Mouse (Mus musculus) heart, embryonic 10.5 days (tissue): Measurements from ENCODE around the gene Mrps33. TPM values are rescaled to one million over a fixed set of nuclear protein-coding genes. Genes with fewer than 3 reads are reported as not detected.

Experiments
- DNase-seq: peaks from one replicate; pipeline ENCODE4 v3.0.0-alpha.2; 2017; ENCODE audit warnings: low spot score
- H3K27ac ChIP-seq: fragments of 300-500 bp; sonication (generic); 2 replicates; pipeline ENCODE4 v1.5.1; 2016; ENCODE audit warnings: mild to moderate bottlenecking
- H3K27me3 ChIP-seq: fragments of 300-500 bp; sonication (generic); 2 replicates; pipeline ENCODE4 v1.6.1; 2016; ENCODE audit warnings: mild to moderate bottlenecking; ENCODE audit not compliant: poor library complexity, insufficient read depth, severe bottlenecking
- H3K36me3 ChIP-seq: fragments of 300-500 bp; sonication (generic); 2 replicates; pipeline ENCODE4 v1.6.1; 2016; ENCODE audit warnings: mild to moderate bottlenecking, moderate library complexity
- H3K4me1 ChIP-seq: fragments of 300-500 bp; sonication (generic); 2 replicates; pipeline ENCODE4 v1.6.1; 2016; ENCODE audit warnings: mild to moderate bottlenecking
- H3K4me3 ChIP-seq: fragments of 300-500 bp; sonication (generic); 2 replicates; pipeline ENCODE4 v1.5.1; 2016; ENCODE audit warnings: mild to moderate bottlenecking, moderate library complexity
- H3K9me3 ChIP-seq: fragments of 300-500 bp; sonication (generic); 2 replicates; pipeline ENCODE4 v1.6.1; 2016; ENCODE audit warnings: mild to moderate bottlenecking, moderate library complexity
- WGBS: fragments of 180-500 bp; shearing (Covaris S2); methylation state at CpG from one replicate; pipeline ENCODE4 v1.1.7; 2016; 5-methylcytosine and 5-hydroxymethylcytosine counted together
- polyA plus RNA-seq: library from polyadenylated mRNA; unstranded; fragments of >200 nt; fragmentation: Nextera tagmentation; extraction: Ambion mirVana; gene quantifications from 2 replicates; pipeline ENCODE4 v1.2.1, GENCODE M21; 2016

Mrps33 gene
- polyA plus RNA-seq, 1 experiment from 2014 or later, result 184 TPM

DNA sequence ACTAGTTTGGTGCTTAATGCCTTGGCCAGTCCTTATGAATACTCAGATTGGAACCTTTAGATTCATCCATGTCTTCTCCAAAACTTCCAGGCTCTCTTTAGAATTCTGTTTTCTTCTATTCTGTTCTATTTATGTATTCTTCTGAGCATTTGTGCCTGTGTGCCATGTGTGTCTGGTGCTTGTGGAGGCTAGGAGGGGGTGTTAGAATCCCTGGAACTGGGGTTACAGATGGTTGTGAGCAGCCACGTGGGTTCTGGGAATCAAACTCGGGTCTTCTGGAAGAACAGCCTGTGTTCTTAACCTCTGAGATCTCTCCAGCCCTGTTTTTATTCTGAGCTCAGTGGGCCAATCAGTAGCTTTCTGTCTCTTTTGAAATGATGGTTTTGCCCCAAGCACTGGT, 13.7 kb downstream of the Mrps33 start:
- 75% methylated on average over 2 of the region's 2 CpGs for WGBS
- Histone ChIP-seq H3K4me1 (no peaks in the 10 kb centered on the region), H3K27me3 (no peaks in the 10 kb centered on the region), H3K36me3 (peaks cover 21% of the 10 kb centered on the region), H3K9me3 (peaks cover 5% of the 10 kb centered on the region; the same call in 1 of the 2 replicates), H3K4me3 (no peak overlapping the region), H3K27ac (no peak overlapping the region)
- no peak for DNase-seq

DNA sequence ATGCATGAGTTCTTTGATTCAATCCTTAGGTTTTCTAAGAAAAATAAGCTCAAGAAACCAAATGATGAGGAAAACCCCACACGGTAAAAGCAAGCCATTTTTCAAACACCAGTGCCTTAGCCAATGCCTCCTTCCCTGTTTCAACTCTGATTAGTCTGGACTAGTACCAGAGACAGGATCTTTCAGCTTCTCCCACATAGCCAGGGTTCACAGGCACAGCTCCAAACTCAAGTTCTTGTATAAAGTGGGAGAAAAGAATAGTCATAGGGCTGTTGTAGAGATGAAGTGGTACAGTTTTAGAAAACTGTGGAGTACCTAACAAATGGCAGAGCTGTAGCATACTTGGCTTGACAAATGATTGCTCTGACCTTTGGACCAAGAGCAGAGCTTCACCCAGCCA, 14.6 kb downstream of the Mrps33 start:
- Histone ChIP-seq H3K4me3 (no peak overlapping the region), H3K27me3 (no peaks in the 10 kb centered on the region), H3K27ac (no peak overlapping the region), H3K36me3 (peaks cover 14% of the 10 kb centered on the region), H3K9me3 (peaks cover 5% of the 10 kb centered on the region; the same call in 1 of the 2 replicates), H3K4me1 (no peaks in the 10 kb centered on the region)
- DNase-seq, result no peak
- WGBS, result 81% methylated on average over 1 of the region's 1 CpGs

DNA sequence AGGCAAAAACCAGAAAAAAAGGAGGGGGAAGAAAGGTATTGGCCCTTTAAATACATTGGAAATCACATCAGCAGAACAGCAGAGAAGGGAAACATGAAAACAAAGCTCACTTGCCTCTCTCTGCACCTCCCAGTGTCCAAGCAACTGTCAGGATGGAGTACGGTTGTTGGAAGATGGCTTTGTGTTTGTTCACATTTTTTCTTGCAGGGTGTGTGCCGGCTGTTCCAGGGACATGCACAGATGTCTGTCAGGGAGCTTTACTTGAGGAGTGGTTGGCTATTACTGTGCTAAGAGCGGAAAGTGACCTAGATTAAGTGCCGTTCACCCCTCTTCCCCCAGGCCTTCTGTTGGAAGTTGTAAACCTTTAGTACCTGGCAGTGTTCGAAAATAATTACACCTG, 19.0 kb downstream of the Mrps33 start:
- 72% methylated on average over 5 of the region's 5 CpGs for WGBS
- Histone ChIP-seq H3K4me3 (no peak overlapping the region), H3K9me3 (no peaks in the 10 kb centered on the region), H3K36me3 (no peaks in the 10 kb centered on the region), H3K27me3 (no peaks in the 10 kb centered on the region), H3K4me1 (0 out of 2 replicates have a peak, but pooled peaks cover 5% of the 10 kb centered on the region), H3K27ac (no peak overlapping the region)
- no peak for DNase-seq

DNA sequence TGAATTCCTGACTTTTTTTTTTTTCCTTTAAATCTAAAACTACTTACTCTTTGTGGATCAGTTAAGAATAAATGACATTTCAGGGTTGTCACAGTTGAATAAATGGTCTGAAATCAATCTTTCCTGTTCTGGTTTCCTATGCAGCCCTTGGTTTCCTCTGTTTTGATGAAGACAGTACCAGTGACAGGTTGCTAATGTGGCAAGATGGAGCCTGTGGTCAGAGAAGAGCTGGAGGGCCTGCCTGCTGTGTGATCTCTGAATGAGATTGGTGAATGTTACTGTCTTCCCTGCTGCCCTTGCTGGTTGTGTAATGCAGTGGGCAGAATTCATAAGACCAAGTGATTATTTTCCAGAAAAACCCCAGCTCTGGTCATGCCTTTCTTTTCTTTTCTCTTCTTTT, 22.4 kb downstream of the Mrps33 start:
- Histone ChIP-seq H3K4me1 (0 out of 2 replicates have a peak, but pooled peaks cover 5% of the 10 kb centered on the region), H3K27me3 (no peaks in the 10 kb centered on the region), H3K4me3 (no peak overlapping the region), H3K27ac (no peak overlapping the region), H3K9me3 (no peaks in the 10 kb centered on the region), H3K36me3 (no peaks in the 10 kb centered on the region)
- no peak for DNase-seq

DNA sequence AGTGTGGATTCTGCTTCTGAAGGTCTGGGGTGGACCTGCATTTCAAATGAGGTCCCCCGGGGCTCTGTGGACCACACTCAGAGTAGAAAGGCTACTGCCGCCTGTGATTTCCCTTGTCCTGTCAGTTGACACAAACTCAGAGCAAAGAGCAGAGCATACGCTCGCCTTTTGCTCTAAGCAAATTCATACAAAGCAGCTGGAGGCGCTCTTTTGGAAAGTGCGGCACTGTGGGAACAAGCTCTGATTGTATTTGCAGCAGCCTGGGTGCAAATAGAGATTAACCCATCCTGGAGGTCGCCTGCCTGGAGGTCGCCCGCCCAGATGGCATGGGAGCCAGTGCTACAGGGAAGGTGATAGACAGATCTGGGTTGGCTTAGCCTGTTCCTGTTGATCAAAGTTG, 23.0 kb downstream of the Mrps33 start:
- Histone ChIP-seq H3K36me3 (no peaks in the 10 kb centered on the region), H3K4me1 (0 out of 2 replicates have a peak, but pooled peaks cover 5% of the 10 kb centered on the region), H3K9me3 (no peaks in the 10 kb centered on the region), H3K27me3 (no peaks in the 10 kb centered on the region), H3K4me3 (peak overlapping the region; percentile 8; the same call in 1 of the 2 replicates), H3K27ac (no peak overlapping the region)
- no peak for DNase-seq
- WGBS, result 14% methylated on average over 9 of the region's 9 CpGs

DNA sequence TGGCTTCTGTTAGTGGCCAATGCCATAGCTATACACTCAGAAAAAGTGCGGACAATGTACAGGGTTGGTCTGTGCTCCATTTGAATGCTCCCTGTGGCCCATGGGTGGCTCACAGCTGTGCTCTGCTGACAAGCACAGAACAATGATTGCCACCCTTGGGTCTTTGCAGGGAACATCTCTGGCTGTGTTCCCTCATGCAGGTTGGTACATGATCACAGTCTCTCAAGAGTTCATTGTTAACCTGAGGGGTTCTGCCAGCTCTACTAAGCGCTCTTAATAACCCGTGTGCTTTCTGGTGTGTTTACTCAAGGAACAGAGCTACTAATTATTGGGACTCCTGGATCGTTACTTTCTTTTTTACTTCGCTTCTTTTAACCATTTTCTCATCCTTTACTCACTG, 24.8 kb downstream of the Mrps33 start:
- no peak overlapping the region for H3K27ac ChIP-seq
- no peak for DNase-seq
- WGBS, result 83% methylated on average over 5 of the region's 5 CpGs
- no peaks in the 10 kb centered on the region for H3K36me3 ChIP-seq
- H3K27me3 ChIP-seq, result no peaks in the 10 kb centered on the region
- no peaks in the 10 kb centered on the region for H3K9me3 ChIP-seq
- peaks cover 20% of the 10 kb centered on the region for H3K4me1 ChIP-seq
- H3K4me3 ChIP-seq, result no peak overlapping the region

DNA sequence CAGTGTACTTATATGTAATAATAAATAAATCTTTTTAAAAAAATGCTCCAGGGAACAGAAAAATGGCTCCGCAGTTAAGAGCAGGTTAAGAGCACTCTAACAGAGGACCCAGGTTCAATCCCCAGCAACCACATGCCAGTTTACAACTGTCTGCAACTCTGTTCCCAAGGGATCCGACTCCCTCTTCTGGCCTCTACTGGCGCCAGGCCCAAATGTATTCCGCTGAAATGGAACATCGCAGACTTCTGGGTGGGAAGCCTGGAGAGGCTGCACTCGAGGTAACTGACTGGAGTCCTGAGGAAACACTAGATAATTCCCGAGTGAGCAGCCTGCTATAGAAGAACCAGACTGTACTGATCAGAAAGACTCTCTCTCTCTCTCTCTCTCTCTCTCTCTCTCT, 27.3 kb downstream of the Mrps33 start:
- H3K36me3 ChIP-seq, result no peaks in the 10 kb centered on the region
- no peaks in the 10 kb centered on the region for H3K9me3 ChIP-seq
- 69% methylated on average over 7 of the region's 7 CpGs for WGBS
- no peak for DNase-seq
- H3K27ac ChIP-seq, result no peak overlapping the region
- peaks cover 34% of the 10 kb centered on the region for H3K4me1 ChIP-seq
- no peak overlapping the region for H3K4me3 ChIP-seq
- no peaks in the 10 kb centered on the region for H3K27me3 ChIP-seq

DNA sequence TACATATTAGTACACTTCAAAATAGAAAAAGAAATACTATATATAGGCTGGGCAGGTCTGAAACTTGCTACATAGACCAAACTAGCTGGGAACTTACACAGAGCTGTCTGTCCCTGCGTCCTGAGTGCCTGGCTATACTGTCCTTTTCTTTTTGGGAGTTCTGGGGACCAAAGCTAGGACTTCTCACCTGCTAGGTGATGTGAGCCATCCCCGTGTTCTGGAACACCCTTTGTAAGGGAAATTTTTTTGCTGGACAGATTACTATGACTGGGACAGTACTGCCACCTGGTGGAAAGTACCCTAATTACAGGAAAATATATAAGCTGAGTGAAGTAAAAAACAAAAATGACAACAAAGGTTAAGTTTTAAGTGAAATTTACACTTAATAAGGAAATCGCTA, 28.2 kb downstream of the Mrps33 start:
- H3K9me3 ChIP-seq, result no peaks in the 10 kb centered on the region
- DNase-seq, result no peak
- peaks cover 29% of the 10 kb centered on the region for H3K4me1 ChIP-seq
- no peak overlapping the region for H3K27ac ChIP-seq
- no peak overlapping the region for H3K4me3 ChIP-seq
- no peaks in the 10 kb centered on the region for H3K36me3 ChIP-seq
- WGBS, result 19% methylated on average over 3 of the region's 3 CpGs
- no peaks in the 10 kb centered on the region for H3K27me3 ChIP-seq

DNA sequence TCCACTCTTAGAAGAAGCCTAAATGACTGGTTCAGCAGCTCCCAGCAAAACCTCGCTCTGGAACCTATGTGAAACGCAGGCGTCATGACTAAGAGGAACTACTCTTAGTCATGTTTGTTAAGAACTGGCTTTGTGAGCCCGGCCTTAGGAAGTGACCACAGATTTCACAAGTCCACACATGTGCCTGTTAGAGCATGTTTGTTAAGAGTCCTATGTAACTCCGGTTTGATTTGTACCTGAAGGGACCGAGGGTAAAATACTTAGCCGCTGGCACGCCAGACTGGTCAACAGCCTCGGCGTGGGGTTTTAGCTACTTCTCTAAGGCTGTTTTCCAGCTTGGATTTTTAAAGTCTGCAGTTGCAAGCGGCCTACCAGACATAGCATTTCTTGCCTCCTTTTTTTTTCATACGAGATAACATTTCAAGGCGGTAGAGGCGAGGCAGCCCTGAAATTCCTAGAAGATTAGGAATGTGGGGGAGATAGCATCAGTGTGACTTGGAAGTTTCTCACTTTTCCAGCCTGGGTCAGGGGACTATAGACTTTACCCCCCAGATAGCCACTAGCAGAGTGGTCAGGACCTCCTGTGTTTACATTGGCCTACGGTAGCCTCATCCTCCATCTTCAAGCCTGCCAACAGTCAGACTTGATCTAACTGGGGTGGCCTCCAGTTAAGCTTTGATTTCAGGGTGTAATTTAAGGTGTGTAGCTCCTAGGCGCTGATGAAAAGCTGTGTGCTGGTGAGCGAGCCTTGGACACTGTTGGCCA, 28.8 kb downstream of the Mrps33 start:
- H3K36me3 ChIP-seq, result no peaks in the 10 kb centered on the region
- DNase-seq, result no peak
- H3K4me3 ChIP-seq, result no peak overlapping the region
- H3K27ac ChIP-seq, result peak overlapping the region; percentile 89
- peaks cover 29% of the 10 kb centered on the region for H3K4me1 ChIP-seq
- WGBS, result 25% methylated on average over 17 of the region's 17 CpGs
- H3K9me3 ChIP-seq, result no peaks in the 10 kb centered on the region
- no peaks in the 10 kb centered on the region for H3K27me3 ChIP-seq

DNA sequence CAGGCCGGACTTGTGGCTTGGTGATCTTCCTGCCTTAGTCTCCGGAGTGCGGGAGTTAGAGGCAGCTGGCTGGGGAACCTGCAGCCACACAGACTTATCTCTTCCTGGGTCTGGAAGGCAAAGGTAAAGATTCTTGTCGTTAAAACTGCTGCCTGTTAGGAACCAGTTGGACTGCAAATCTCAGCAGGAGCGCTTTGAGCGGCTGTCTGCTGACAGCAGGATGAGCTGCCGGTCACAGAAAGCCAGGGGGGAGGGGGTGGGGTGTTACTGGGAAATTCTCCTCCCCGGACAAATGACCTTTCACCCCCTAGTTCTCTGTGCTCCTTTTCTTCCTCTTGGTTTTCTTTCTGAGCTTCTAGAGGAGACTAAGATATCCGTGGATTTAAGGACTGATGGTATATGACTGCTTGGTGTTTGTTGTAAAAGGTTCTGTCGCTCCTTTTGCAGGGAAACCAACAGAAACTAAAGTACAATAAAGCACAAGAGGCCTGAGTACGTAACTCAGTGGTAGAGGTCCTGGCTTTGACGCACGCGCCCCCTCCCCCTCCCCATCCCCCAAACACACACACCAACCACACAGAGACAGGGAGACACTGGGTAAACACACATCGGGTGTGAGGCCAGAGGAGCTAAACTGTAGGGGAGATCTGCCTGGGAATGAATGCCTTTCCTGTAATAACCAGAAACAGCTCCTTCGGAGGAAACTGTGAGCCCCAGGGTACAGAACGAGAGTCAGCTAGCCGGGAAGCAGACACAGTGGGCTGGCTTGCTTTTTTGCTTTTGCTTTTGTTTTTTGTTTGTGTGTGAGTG, 29.7 kb downstream of the Mrps33 start:
- 1% methylated on average over 18 of the region's 18 CpGs for WGBS
- no peaks in the 10 kb centered on the region for H3K9me3 ChIP-seq
- H3K27ac ChIP-seq, result peak overlapping the region; percentile 89
- peaks cover 29% of the 10 kb centered on the region for H3K4me1 ChIP-seq
- H3K27me3 ChIP-seq, result no peaks in the 10 kb centered on the region
- peak; percentile 76 for DNase-seq
- peak overlapping the region; percentile 48 for H3K4me3 ChIP-seq
- no peaks in the 10 kb centered on the region for H3K36me3 ChIP-seq

DNA sequence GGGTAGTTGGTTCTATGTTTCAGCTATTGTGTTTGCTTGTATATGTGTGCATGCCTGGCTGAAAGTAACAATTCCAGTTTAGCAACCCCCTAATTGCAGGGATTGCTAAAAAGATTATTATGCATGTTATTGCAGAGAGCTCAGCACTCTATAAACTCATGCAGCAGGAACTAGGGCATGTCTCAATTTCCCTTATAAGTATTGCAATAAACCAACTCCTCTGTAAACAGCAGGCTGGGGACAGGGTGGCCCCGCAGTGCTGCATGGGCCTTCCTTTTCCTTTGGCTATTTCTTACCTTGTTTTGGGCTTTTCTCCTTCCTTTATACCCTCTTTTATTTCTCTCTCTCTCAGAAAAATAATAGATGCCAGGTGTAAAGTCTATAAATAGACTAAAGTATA, 32.3 kb downstream of the Mrps33 start:
- no peak overlapping the region for H3K4me3 ChIP-seq
- no peaks in the 10 kb centered on the region for H3K27me3 ChIP-seq
- H3K9me3 ChIP-seq, result no peaks in the 10 kb centered on the region
- DNase-seq, result no peak
- H3K36me3 ChIP-seq, result no peaks in the 10 kb centered on the region
- no peak overlapping the region for H3K27ac ChIP-seq
- 92% methylated on average over 1 of the region's 1 CpGs for WGBS
- peaks cover 29% of the 10 kb centered on the region for H3K4me1 ChIP-seq

DNA sequence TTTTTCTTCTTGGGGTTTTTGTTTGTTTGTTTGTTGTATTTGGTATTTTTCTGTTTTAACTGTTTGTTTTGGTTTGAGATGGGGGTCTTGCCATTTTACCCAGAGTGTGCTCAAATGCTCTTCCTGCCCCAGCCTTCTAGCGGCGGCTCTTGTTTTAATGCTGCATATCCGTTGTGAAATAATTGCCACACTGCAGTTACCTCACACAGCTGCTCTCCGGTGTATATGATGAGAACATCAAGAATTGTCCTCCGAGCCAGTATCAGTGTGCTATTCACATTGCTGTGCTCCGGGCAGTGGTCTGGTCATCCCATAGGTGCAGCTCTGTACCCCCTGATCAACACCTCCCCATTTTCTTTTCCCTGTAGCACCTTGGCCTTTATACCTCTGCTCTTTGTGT, 34.5 kb downstream of the Mrps33 start:
- Histone ChIP-seq H3K27ac (no peak overlapping the region), H3K9me3 (no peaks in the 10 kb centered on the region), H3K4me3 (no peak overlapping the region), H3K4me1 (peaks cover 17% of the 10 kb centered on the region; the same call in 1 of the 2 replicates), H3K27me3 (no peaks in the 10 kb centered on the region), H3K36me3 (no peaks in the 10 kb centered on the region)
- no peak for DNase-seq
- WGBS, result 80% methylated on average over 6 of the region's 6 CpGs

DNA sequence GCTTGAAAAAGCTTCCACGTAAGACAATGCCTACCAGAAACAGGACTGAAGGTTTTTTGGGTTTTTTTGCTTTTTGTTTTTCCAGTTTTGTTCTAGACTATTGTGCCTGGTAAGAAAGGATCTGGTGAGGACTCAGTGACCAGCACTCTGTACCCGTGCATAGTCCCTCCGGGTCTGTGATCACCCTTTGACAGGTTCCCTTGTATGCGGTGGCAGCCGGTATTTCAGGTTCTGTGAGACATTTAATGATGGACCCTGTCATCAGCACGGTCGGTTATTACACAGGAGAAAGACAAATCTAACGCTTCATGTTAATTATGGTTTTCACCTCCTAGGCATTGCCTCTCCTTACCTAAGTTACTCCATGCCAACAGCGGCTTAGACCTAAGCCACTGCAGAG, 35.8 kb downstream of the Mrps33 start:
- Histone ChIP-seq H3K27ac (no peak overlapping the region), H3K36me3 (no peaks in the 10 kb centered on the region), H3K27me3 (no peaks in the 10 kb centered on the region), H3K4me1 (0 out of 2 replicates have a peak, but pooled peaks cover 6% of the 10 kb centered on the region), H3K9me3 (no peaks in the 10 kb centered on the region), H3K4me3 (no peak overlapping the region)
- DNase-seq, result no peak
- 81% methylated on average over 9 of the region's 9 CpGs for WGBS
